In genomic region chr10:7841571-7842080, GRCm38 (mm10) we compare ENCODE assay signal across 8 mouse cellular contexts. TPM values are rescaled to one million over a fixed set of nuclear protein-coding genes. Genes with fewer than 3 reads are reported as not detected.
DNase-seq lines count a peak whose midpoint lies in the region; ATAC-seq lines count a peak whose summit lies in the region.

No protein-coding gene starts in this region.

- DNase-seq in left cerebral cortex, adult 9 months (ENCODE audit: low spot score in 2 of 2), result peak; percentile 3 to 32
- DNase-seq in left cerebral cortex, adult 18-20 months (ENCODE audit: low spot score in 2 of 2), result no peak
- peak; percentile 39 to 52 for DNase-seq in adrenal gland, postnatal 4 days (ENCODE audit: low spot score in 2 of 2)
- DNase-seq in liver, result peak; percentile 50
- DNase-seq in embryo, embryonic 9.5 days (ENCODE audit: extremely low spot score), result no peak
- no peak for DNase-seq in cerebellum, adult 8-10 months

- H3K9ac ChIP-seq in heart, embryonic 14.5 days (ENCODE audit: low read length), result peak overlapping the region; percentile 52; the same call in 1 of the 2 replicates

- H3K27ac ChIP-seq in heart, embryonic 14.5 days (replicated peaks in 1 of 2; ENCODE audit: control insufficient read depth in 1 of 2, insufficient read depth in 1 of 2, low read depth in 2 of 2, low read length in 2 of 2), result peak overlapping the region; percentile 94

- H3K4me1 ChIP-seq in heart, embryonic 14.5 days (ENCODE audit: control insufficient read depth in 2 of 2, insufficient read depth in 2 of 2, low read length in 2 of 2), result peaks cover 12 to 16% of the 10 kb centered on the region in 2 experiments

- no peaks in the 10 kb centered on the region for H3K36me3 ChIP-seq in heart, embryonic 14.5 days (ENCODE audit: control insufficient read depth, insufficient read depth, low read length)

- H3K4me3 ChIP-seq in heart, embryonic 14.5 days (ENCODE audit: control insufficient read depth in 1 of 2, insufficient read depth in 1 of 2, low read depth in 1 of 2, low read length in 2 of 2), result peak overlapping the region; percentile 7 to 18; a peak in 2 of 4 replicates

- 4% methylated on average over 14 of the region's 14 CpGs for WGBS in heart, embryonic 14.5 days

- no peaks in the 10 kb centered on the region for H3K9me3 ChIP-seq in heart, embryonic 14.5 days (ENCODE audit: control insufficient read depth, low read length)

- peak overlapping the region; percentile 54 for H3K4me2 ChIP-seq in heart, embryonic 14.5 days (ENCODE audit: low read length)

- peak; percentile 84 for ATAC-seq in heart, embryonic 14.5 days (ENCODE audit: insufficient number of reproducible peaks, insufficient read depth, low FRiP score, low read depth)
- ATAC-seq in neutrophil, adult 5-6 weeks (ENCODE audit: extremely low read depth, insufficient number of reproducible peaks, low FRiP score, poor library complexity, severe bottlenecking), result peak; percentile 71

- H3K27me3 ChIP-seq in heart, embryonic 14.5 days (ENCODE audit: control insufficient read depth, insufficient read depth, low read length), result 0 out of 2 replicates have a peak, but pooled peaks cover 3% of the 10 kb centered on the region

RNA-seq across cellular contexts. Expression of gene Zc3h12d, which starts 9.4 kb away (rescaled TPM):
- under 1 TPM in 1 of 2 experiments, not detected in 1; 0.26 TPM for total RNA-seq in left cerebral cortex, adult 18-20 months (2021)
- total RNA-seq in adrenal gland, postnatal 4 days (2021), result under 1 TPM; 0.25 to 0.42 TPM
- polyA plus RNA-seq in heart, embryonic 14.5 days (2014; fragmentation: Nextera tagmentation; extraction: Ambion mirVana), result 0.14 and 0.18 TPM in 2 replicates
- total RNA-seq in neutrophil, adult 5-6 weeks (2017), result 48.3 and 49.0 TPM in 2 replicates

RNA-seq across cellular contexts. Expression of gene Ppil4, which starts 48.9 kb away (rescaled TPM):
- 10 to 100 TPM; 31.7 to 32.3 TPM for total RNA-seq in left cerebral cortex, adult 18-20 months (2021)
- total RNA-seq in adrenal gland, postnatal 4 days (2021), result 10 to 100 TPM; 32.1 TPM
- 26.3 and 27.8 TPM in 2 replicates for polyA plus RNA-seq in heart, embryonic 14.5 days (2014; fragmentation: Nextera tagmentation; extraction: Ambion mirVana)
- total RNA-seq in neutrophil, adult 5-6 weeks (2017), result 142 and 146 TPM in 2 replicates

RNA-seq across cellular contexts. Expression of gene Ginm1, which starts 49.0 kb away (rescaled TPM):
- 10 to 100 TPM; 17.8 to 19.2 TPM for total RNA-seq in left cerebral cortex, adult 18-20 months (2021)
- 100 to 1,000 TPM; 148 to 160 TPM for total RNA-seq in adrenal gland, postnatal 4 days (2021)
- 80.4 and 89.8 TPM in 2 replicates for polyA plus RNA-seq in heart, embryonic 14.5 days (2014; fragmentation: Nextera tagmentation; extraction: Ambion mirVana)
- 88.5 and 92.3 TPM in 2 replicates for total RNA-seq in neutrophil, adult 5-6 weeks (2017)

Comparison
In these comparisons a context has a peak if more than half of its experiments do, and no peak if none do; other contexts are left out.
1. DNase-seq: peak in left cerebral cortex, adult 9 months (2 of 2), adrenal gland, postnatal 4 days (2 of 2) and liver (single experiment); none in left cerebral cortex, adult 18-20 months (0 of 2), embryo, embryonic 9.5 days (single experiment) and cerebellum, adult 8-10 months (single experiment).
2. RNA of gene Zc3h12d, which starts 9.4 kb away (total RNA-seq): 48.3 to 49.0 TPM in neutrophil, adult 5-6 weeks; 0.25 to 0.42 TPM in adrenal gland, postnatal 4 days and 0.26 TPM in left cerebral cortex, adult 18-20 months; every median in the first group is over 10 times any median in the second.